In genomic region chr9:68366973-68367372, GRCm38 (mm10) we compare ENCODE assay signal across 12 mouse cellular contexts.
"Had no signal": no experiment of that assay in that cellular context is flagged by ENCODE, and none has a peak within 500 bp of the region (broad histone marks: within the 10 kb centered on the region; RNA-seq: fewer than 3 reads in every experiment).

No protein-coding gene starts in this region.

- DNase-seq: lung, adult 2 months; lung, postnatal 4 days; midbrain, embryonic 14.5 days; retina, postnatal 1 day; right cerebral cortex, adult 18-20 months; right cerebral cortex, postnatal 25 days; right cerebral cortex, postnatal 4 days; spleen, adult 18-20 months; thymus, adult 18-20 months; thymus, postnatal 14 days; thymus, postnatal 36 days had no signal

- ATAC-seq: midbrain, embryonic 16.5 days had no signal
